Mouse (Mus musculus) limb, embryonic 11.5 days (tissue): ENCODE results near the gene Ccnd1. TPM values are rescaled to one million over a fixed set of nuclear protein-coding genes. Genes with fewer than 3 reads are reported as not detected.
A peak's percentile ranks its signal among the peaks of the same experiment; 100 is the strongest.

Source experiments
- ATAC-seq: fragments of 200-750 bp; cut with Nextera tagmentation; 2 replicates; pipeline ENCODE4 v1.8.0; 2017; ENCODE audit warnings: low read depth; ENCODE audit not compliant: insufficient number of reproducible peaks, low FRiP score, low TSS enrichment
- DNase-seq: peaks from one replicate; pipeline ENCODE4 v3.0.0-alpha.2; 2015; ENCODE audit warnings: low spot score
- H3K27ac ChIP-seq: fragments of 300-500 bp; sonication (generic); replicated peaks from 2 replicates; pipeline ENCODE4 v1.5.1; 2014; ENCODE audit warnings: low read depth, mild to moderate bottlenecking, low read length
- H3K27me3 ChIP-seq: fragments of 300-500 bp; sonication (generic); 2 replicates; pipeline ENCODE4 v1.6.1; 2014; ENCODE audit warnings: mild to moderate bottlenecking, low read length, mixed read lengths; ENCODE audit not compliant: control insufficient read depth, insufficient read depth
- H3K36me3 ChIP-seq: fragments of 300-500 bp; sonication (generic); 2 replicates; pipeline ENCODE4 v1.6.1; 2014; ENCODE audit warnings: mild to moderate bottlenecking, low read length, moderate library complexity, mixed read lengths; ENCODE audit not compliant: control insufficient read depth, insufficient read depth
- H3K4me1 ChIP-seq: fragments of 300-500 bp; sonication (generic); 2 replicates; pipeline ENCODE4 v1.6.1; 2014; ENCODE audit warnings: low read length, mixed read lengths; ENCODE audit not compliant: control insufficient read depth, insufficient read depth
- H3K4me2 ChIP-seq: fragments of 300-500 bp; sonication (generic); 2 replicates; pipeline ENCODE4 v1.6.1; 2014; ENCODE audit warnings: low read depth, mild to moderate bottlenecking, moderate library complexity; ENCODE audit not compliant: severe bottlenecking
- H3K4me3 ChIP-seq: fragments of 300-500 bp; sonication (generic); 2 replicates; pipeline ENCODE4 v1.5.1; 2014; ENCODE audit warnings: low read depth, low read length
- H3K9ac ChIP-seq: fragments of 300-500 bp; sonication (generic); 2 replicates; pipeline ENCODE4 v1.6.1; 2014; ENCODE audit warnings: mild to moderate bottlenecking, low read length
- H3K9me3 ChIP-seq: fragments of 300-500 bp; sonication (generic); 2 replicates; pipeline ENCODE4 v1.6.1; 2016; ENCODE audit warnings: low read length; ENCODE audit not compliant: control insufficient read depth
- WGBS: fragments of 180-500 bp; shearing (Covaris S2); extraction: QIAGEN DNeasy Blood & Tissue Kit; methylation state at CpG from one replicate; pipeline ENCODE4 v1.1.7; 2014; 5-methylcytosine and 5-hydroxymethylcytosine counted together
- polyA plus RNA-seq: library from polyadenylated mRNA; unstranded; fragments of >200 nt; fragmentation: Nextera tagmentation; extraction: Ambion mirVana; gene quantifications from 2 replicates; pipeline ENCODE4 v1.2.1, GENCODE M21; 2014

The Ccnd1 gene
- polyA plus RNA-seq = 166 and 200 TPM in 2 replicates

- peak; percentile 86 for DNase-seq
- peaks cover 12% of the 10 kb centered on the region for H3K36me3 ChIP-seq
- peak within 1 kb of the TSS; percentile 95 for H3K9ac ChIP-seq
- no peaks in the 10 kb centered on the region for H3K9me3 ChIP-seq
- H3K27me3 ChIP-seq = no peaks in the 10 kb centered on the region
- H3K27ac ChIP-seq = peak within 1 kb of the TSS; percentile 84
- peak within 1 kb of the TSS; percentile 70 for H3K4me3 ChIP-seq
- H3K4me1 ChIP-seq = peaks cover 20% of the 10 kb centered on the region
- peak within 1 kb of the TSS; percentile 84 for H3K4me2 ChIP-seq
- ATAC-seq = peak; percentile 68; the same call in 1 of the 2 replicates
- WGBS = under 1% methylated on average over 39 of the region's 45 CpGs
These were observed at the start of gene Ccnd1 for GRCm38 (mm10) chr7:144939344-144940002. Gene Ccnd1, minus strand, starts transcription at chr7:144939925.

- 48% methylated on average over 3 of the region's 3 CpGs for WGBS
- H3K4me2 ChIP-seq = no peak overlapping the region
- no peak overlapping the region for H3K27ac ChIP-seq
- no peaks in the 10 kb centered on the region; the same call in 1 of the 2 replicates for H3K4me1 ChIP-seq
- peak; percentile 24 for DNase-seq
- no peak for ATAC-seq
- no peaks in the 10 kb centered on the region for H3K36me3 ChIP-seq
- no peaks in the 10 kb centered on the region for H3K9me3 ChIP-seq
- no peak overlapping the region for H3K4me3 ChIP-seq
- no peaks in the 10 kb centered on the region for H3K27me3 ChIP-seq
- no peak overlapping the region for H3K9ac ChIP-seq
These were observed 49.1 kb upstream of the Ccnd1 start for GRCm38 (mm10) chr7:144988856-144989255.

- H3K27me3 ChIP-seq = no peaks in the 10 kb centered on the region
- DNase-seq (no peak), ATAC-seq (no peak)
- 62% methylated on average over 1 of the region's 1 CpGs for WGBS
- no peaks in the 10 kb centered on the region for H3K36me3 ChIP-seq
- no peak overlapping the region for H3K4me2 ChIP-seq
- H3K27ac ChIP-seq = no peak overlapping the region
- no peaks in the 10 kb centered on the region; the same call in 1 of the 2 replicates for H3K4me1 ChIP-seq
- H3K4me3 ChIP-seq = no peak overlapping the region
- H3K9me3 ChIP-seq = no peaks in the 10 kb centered on the region
- H3K9ac ChIP-seq = no peak overlapping the region
These were observed 45.4 kb upstream of the Ccnd1 start for GRCm38 (mm10) chr7:144985100-144985499.

- no peaks in the 10 kb centered on the region for H3K9me3 ChIP-seq
- DNase-seq = no peak
- ATAC-seq = no peak
- H3K36me3 ChIP-seq = no peaks in the 10 kb centered on the region
- H3K4me1 ChIP-seq = no peaks in the 10 kb centered on the region
- 89% methylated on average over 6 of the region's 6 CpGs for WGBS
- H3K27me3 ChIP-seq = no peaks in the 10 kb centered on the region
- H3K4me3 ChIP-seq = no peak overlapping the region
- no peak overlapping the region for H3K4me2 ChIP-seq
- H3K9ac ChIP-seq = no peak overlapping the region
- H3K27ac ChIP-seq = no peak overlapping the region
These were observed 42.8 kb upstream of the Ccnd1 start for GRCm38 (mm10) chr7:144982358-144983110.

- 83% methylated on average over 8 of the region's 8 CpGs for WGBS
- Histone ChIP-seq H3K4me3 (no peak overlapping the region), H3K27ac (no peak overlapping the region), H3K36me3 (no peaks in the 10 kb centered on the region), H3K4me2 (no peak overlapping the region), H3K9me3 (no peaks in the 10 kb centered on the region), H3K9ac (no peak overlapping the region), H3K4me1 (no peaks in the 10 kb centered on the region), H3K27me3 (no peaks in the 10 kb centered on the region)
- ATAC-seq = no peak
- no peak for DNase-seq
These were observed 41.8 kb upstream of the Ccnd1 start for GRCm38 (mm10) chr7:144981426-144982079.

GRCm38 (mm10) chr7:144979814-144980213 is 40.1 kb upstream of the Ccnd1 start:
- DNase-seq (no peak), ATAC-seq (no peak)
- H3K36me3 ChIP-seq = no peaks in the 10 kb centered on the region
- H3K27me3 ChIP-seq = no peaks in the 10 kb centered on the region
- no peak overlapping the region for H3K4me2 ChIP-seq
- no peak overlapping the region for H3K4me3 ChIP-seq
- no peaks in the 10 kb centered on the region for H3K4me1 ChIP-seq
- H3K9me3 ChIP-seq = no peaks in the 10 kb centered on the region
- no peak overlapping the region for H3K9ac ChIP-seq
- H3K27ac ChIP-seq = no peak overlapping the region
- WGBS = 82% methylated on average over 5 of the region's 5 CpGs

GRCm38 (mm10) chr7:144977121-144977520 is 37.4 kb upstream of the Ccnd1 start:
- DNase-seq (no peak), ATAC-seq (no peak)
- Histone ChIP-seq H3K4me1 (no peaks in the 10 kb centered on the region), H3K27ac (no peak overlapping the region), H3K9me3 (no peaks in the 10 kb centered on the region), H3K9ac (no peak overlapping the region), H3K4me2 (no peak overlapping the region), H3K27me3 (no peaks in the 10 kb centered on the region), H3K4me3 (no peak overlapping the region), H3K36me3 (no peaks in the 10 kb centered on the region)
- WGBS = 81% methylated on average over 2 of the region's 2 CpGs

- Histone ChIP-seq H3K9ac (no peak overlapping the region), H3K4me1 (no peaks in the 10 kb centered on the region), H3K4me3 (no peak overlapping the region), H3K9me3 (no peaks in the 10 kb centered on the region), H3K27me3 (no peaks in the 10 kb centered on the region), H3K27ac (no peak overlapping the region), H3K4me2 (no peak overlapping the region), H3K36me3 (no peaks in the 10 kb centered on the region)
- no peak for ATAC-seq
- WGBS = 71% methylated on average over 8 of the region's 8 CpGs
- DNase-seq = no peak
These were observed 33.7 kb upstream of the Ccnd1 start for GRCm38 (mm10) chr7:144973461-144973860.
